Mouse (Mus musculus) mouse embryonic stem cell (cell line): ENCODE results near the gene Ctrb1.

Source experiments
- in situ Hi-C, 2 experiments: fragments of 300-500 bp; cut with MboI; formaldehyde crosslinking; loops; 1 replicate in 1 of 2; 3 replicates in 1 of 2; pipeline ENCODE4 v1.14.3; 2019 to 2020; ENCODE audit warnings: low sequenced_read_pairs in 2 of 2, low pct_unique_long_range_greater_than_20kb in 1 of 2, mixed read lengths in 1 of 2; ENCODE audit not compliant: unreplicated experiment in 1 of 2

Gene Ctrb1

DNA sequence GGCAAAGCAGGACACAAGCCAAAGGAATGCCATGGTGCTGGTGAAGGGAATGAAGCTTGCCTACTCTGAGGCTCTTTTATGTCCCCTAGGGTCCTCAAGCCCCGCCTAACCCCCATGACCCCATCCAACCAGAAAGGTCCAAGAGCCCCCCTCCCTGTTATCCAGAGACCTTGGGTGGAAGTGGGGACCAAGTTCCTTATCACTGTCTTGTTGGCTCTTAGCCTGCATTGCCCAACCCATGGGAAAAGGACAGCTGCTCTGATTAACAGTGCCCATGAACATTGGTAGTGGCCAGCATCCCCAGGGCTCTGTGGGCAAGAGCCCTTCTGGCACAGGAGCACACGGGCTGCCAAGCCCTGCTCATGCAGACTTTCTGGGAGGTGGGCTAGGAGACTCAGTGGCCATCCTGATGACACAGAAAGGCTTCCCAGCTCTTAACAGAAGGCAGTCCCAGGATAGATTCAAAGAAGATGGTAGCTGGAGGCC is at the start of gene Ctrb1:
TSS of gene Ctrb1 (minus strand) at position 51 of the 486 bp plus-strand sequence.
- in situ Hi-C loops = loop anchor here in 1 of 2 experiments (25.0 kb wide), 1 partner anchor 346 kb away; no protein-coding TSS in a partner anchor

GRCm38 (mm10) chr8:111740301-111740711 is 49.5 kb upstream of the Ctrb1 start:
- in situ Hi-C loops = no loop called here

DNA sequence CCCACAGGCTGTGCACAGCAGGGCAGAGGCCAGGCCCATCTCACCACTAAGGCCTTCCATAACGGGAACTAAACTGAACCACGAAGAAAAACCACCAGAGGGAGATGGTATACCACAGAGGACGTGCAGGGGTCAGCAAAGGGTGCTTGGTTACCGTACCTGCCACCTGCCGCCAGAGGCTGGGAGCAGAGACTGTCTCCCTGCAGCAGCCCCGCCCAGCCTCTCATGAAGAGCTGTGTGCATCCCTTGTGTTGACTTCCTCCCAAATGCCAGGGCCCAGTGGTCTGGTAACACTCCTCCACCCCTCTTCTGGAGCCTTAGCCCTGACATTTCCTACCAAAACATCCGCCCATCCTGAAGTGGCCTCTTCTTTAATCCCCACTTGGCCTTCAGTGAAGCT is 48.8 kb upstream of the Ctrb1 start:
- in situ Hi-C loops = no loop called here

DNA sequence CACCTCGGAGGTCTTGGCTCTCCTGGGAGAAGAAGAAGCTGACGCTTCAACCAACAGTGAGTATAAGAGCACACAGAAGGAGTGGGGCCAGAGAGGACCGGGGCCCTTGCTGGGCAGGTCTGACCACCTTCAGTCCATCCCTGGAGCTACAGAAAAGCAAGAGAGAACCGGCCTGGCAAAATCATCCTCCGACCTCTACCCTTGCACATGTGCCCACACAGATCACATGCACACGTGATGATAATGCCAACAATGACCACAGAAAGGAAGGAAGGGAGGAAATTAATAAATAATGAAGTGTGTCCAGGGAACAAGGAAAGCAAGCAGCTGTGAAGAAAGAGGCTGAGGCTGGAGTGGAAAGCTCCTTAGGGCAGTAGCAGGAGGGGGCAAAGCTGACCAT is 48.1 kb upstream of the Ctrb1 start:
- in situ Hi-C loops = no loop called here

DNA sequence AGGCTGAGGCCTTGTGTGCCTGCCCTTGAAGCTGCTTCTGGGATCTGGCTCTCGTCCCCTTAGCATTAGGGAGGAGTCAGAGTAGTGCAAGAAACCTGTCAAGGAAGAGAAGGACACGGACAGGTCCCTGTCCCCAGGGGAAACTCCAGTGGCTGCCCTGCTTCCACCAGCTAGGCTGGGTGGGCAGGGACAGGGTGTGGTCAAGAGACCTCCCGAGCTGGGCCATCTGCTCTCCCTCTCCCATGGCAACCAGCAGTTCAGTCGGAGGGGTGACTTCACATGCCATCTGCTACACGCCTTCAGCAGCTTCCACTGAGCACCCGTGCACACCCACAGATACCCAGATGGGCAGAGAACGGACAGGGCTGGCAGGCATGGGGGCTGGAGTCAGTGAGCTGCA is 45.5 kb upstream of the Ctrb1 start:
- in situ Hi-C loops = no loop called here

DNA sequence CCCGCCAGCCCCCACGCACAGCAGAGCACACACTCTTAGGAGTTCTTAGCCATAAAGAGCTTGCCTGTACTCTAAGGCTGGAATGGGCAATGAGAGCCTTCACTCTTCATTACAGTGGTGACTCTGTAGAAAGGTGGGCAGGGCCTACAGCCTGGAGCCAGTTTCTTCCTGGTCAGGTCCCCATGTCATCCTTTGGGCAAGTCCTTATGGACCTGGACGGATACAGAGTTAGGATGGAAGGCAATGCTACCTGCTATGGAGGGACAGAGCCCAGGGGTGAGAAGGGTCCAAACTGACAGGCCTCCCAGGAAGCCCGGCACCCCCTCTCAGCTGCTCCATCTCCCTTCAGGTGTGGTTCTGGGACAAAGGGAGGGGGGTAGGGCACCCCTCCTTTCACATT is 45.0 kb upstream of the Ctrb1 start:
- in situ Hi-C loops = no loop called here

- in situ Hi-C loops = no loop called here
Observed at GRCm38 (mm10) chr8:111735335-111735761, 44.5 kb upstream of the Ctrb1 start.

DNA sequence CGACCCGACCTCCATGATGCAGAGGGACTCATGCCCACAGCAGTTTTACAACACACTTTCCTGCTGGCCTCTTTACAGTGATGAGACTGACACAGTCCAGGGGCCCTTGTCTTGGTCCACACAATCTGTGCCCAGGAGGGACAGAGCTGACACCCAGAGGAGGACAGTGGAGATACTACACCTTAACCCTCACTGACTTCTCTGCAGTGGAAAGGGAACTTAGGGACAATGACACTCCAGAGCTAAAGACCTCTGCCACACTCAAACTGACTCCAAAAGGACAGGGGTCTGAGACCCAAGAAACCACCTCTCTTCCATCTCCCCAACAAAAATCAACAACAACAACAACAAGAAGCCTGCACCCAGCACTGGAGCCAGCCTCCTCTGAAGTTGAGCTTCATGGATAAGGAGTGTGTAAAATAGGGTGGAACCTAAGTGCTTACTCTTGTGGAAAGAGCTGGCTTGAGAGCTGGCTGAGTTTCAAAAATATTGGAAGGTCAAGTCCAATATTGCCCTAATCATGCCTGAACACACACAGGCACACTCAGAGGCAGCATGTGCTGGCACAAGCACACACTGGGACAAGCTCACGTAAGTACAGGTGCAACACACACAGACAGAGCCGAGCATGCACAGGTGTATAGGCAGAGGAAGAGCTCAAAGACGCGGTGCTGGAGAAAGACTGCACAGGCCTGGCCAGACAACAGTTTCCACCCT is 43.6 kb upstream of the Ctrb1 start:
- in situ Hi-C loops = no loop called here

- in situ Hi-C loops = no loop called here
Observed at GRCm38 (mm10) chr8:111733581-111734243, 42.9 kb upstream of the Ctrb1 start.

GRCm38 (mm10) chr8:111732406-111733085 is 41.7 kb upstream of the Ctrb1 start:
- in situ Hi-C loops = no loop called here

DNA sequence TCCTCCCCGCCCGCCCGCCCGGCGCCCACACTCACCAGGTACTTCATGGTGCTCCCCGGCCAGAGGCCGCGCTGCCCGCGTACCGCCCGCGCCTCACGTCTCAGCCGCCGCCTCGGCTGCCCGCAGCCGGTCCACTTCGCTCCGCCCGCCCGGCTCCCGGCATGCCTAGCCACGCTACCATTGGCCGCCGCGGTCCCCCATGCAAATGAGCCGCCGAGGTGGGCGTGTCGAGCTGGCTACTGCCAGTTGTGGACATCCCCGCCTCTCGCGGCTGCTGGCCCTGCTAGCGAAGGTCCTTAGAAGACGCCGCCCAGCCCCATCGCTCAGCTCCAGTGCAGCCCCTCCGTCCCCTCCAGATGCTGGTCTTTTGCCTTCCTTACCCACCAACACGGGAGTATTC is 41.2 kb upstream of the Ctrb1 start:
- in situ Hi-C loops = no loop called here

DNA sequence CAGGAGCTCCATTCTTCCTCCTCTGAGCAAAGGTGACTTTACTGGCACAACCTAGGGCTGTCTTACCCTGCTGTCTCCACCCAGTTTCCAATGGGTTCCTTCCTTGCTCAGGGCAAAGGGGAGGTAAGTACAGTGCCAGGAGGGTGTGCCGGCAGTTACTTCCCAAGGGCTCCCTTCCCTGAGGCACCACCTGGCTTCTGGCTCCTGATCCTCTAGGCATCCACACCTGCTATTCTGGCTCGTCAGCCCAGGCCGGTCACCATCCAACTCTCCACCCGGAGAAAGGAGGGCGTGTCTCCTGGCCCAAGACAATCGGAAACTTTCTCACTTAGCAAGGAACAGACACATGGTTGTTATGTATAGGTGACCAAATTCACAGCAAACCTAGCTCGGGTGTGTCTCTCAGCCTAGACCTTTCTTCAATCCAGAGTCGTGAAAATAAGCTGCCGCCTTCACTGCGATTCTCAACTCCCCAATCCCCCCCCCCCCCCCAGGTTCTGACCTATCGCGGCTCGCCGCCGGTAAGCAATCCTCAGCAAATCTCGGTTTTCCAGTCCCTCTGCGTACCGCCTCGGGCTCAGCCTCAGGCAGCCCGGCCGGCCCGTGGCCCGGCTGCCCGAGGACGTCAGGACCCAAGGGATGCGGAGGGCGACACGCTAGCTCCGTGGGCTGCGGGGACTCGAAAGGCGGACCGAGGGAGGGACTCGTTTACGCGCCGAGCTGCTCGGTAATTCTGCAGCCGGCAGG is 40.6 kb upstream of the Ctrb1 start:
- in situ Hi-C loops = no loop called here

GRCm38 (mm10) chr8:111729233-111730170 is 38.7 kb upstream of the Ctrb1 start:
- in situ Hi-C loops = no loop called here

DNA sequence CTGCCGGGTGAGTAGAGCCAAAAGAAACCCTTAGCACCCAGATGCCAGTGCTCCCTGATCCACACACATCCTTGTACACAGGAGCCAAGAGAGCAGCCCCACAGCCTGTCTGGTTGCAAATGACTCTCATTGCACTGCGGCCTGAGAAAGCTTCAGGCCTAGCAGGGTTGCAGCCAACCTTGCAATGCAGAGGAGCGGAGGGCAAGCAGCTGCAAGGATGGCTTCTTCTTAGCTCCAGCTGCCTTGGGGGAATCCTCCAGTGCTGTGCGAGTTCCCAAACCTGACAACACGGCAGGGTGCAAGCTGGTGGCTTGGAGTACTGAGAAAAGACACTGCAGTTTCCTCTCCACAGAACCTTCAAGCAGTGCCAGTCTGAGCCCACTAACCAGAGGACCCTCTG is 37.7 kb upstream of the Ctrb1 start:
- in situ Hi-C loops = no loop called here

- in situ Hi-C loops = no loop called here
Observed at GRCm38 (mm10) chr8:111727553-111727952, 36.7 kb upstream of the Ctrb1 start.

DNA sequence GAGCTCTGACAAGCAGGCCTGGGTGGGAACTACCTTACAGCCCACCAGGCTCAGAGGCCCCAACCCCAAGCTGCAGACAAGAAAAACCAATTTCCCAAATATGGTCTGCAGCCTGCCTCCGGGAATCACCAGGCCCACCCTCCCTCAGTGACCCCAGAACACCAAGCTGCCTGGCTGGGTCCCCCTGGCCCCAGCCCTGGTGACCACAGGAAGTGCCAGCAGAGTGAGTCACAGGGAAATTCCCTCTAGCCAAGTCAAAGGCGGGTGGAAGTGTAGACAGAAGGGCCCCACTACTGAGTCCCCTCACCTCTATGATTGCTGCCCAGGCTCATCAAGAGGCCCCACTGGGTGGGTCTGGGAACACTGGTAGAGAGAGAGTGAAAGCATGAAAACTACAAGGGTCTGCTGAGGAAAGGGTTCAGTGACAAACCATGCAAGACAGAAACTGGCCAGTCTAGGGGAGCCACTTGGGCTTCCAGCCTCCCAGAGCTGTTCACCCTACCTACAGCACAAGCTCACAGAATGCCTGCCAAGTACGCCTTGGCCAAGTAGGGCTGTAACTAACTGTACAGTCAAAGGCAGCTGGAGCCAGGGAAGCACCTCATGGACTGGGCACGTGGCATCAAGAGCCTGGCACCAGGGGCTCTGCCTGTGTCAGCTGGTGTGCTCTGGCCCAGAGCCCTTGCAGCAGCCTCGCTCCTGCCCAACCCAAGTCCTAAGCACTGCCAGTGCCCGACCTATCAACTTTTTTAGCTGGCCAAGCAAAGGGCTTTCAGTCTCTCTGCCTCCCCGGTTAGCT is 35.5 kb upstream of the Ctrb1 start:
- in situ Hi-C loops = no loop called here

GRCm38 (mm10) chr8:111725341-111725740 is 34.5 kb upstream of the Ctrb1 start:
- in situ Hi-C loops = no loop called here
